Mouse (Mus musculus) T-helper 17 cell (primary cell): Measurements from ENCODE around the gene Arl16.

Source experiments
- in situ Hi-C, 2 experiments: fragments of 300-600 bp; cut with MboI, MseI; formaldehyde crosslinking; loops; 1 replicate in 1 of 2; 2 replicates in 1 of 2; pipeline ENCODE4 v1.15.1; 2025; ENCODE audit warnings: high pct_unique_total_duplicates in 2 of 2

The Arl16 gene

GRCm38 (mm10) chr11:120453306-120453705, 14.1 kb downstream of the Arl16 start, which contains the start of gene Pde6g:
Gene Pde6g, minus strand, starts transcription at chr11:120453500.
- in situ Hi-C loops, result no loop called here

- in situ Hi-C loops, result no loop called here
Observed at GRCm38 (mm10) chr11:120452246-120452645, 15.2 kb downstream of the Arl16 start.

- in situ Hi-C loops, result loop anchor here in 1 of 2 experiments (10.0 kb wide), 1 partner anchor 642 kb away; no protein-coding TSS in a partner anchor
Observed at GRCm38 (mm10) chr11:120447179-120447578, 20.2 kb downstream of the Arl16 start.

GRCm38 (mm10) chr11:120445475-120445874, 21.9 kb downstream of the Arl16 start:
- in situ Hi-C loops, result loop anchor here in 1 of 2 experiments (10.0 kb wide), 1 partner anchor 641 kb away; no protein-coding TSS in a partner anchor

GRCm38 (mm10) chr11:120444106-120444505, 23.3 kb downstream of the Arl16 start:
- in situ Hi-C loops, result loop anchor here in 1 of 2 experiments (10.0 kb wide), 1 partner anchor 639 kb away; no protein-coding TSS in a partner anchor

GRCm38 (mm10) chr11:120442765-120443280, 24.6 kb downstream of the Arl16 start:
- in situ Hi-C loops, result loop anchor here in 1 of 2 experiments (10.0 kb wide), 1 partner anchor 638 kb away; no protein-coding TSS in a partner anchor

GRCm38 (mm10) chr11:120442344-120442743, 25.1 kb downstream of the Arl16 start, which contains the start of gene Tspan10:
Gene Tspan10, plus strand, starts transcription at chr11:120442644.
- in situ Hi-C loops, result loop anchor here in 1 of 2 experiments (10.0 kb wide), 1 partner anchor 638 kb away; no protein-coding TSS in a partner anchor

- in situ Hi-C loops, result no loop called here
Observed at GRCm38 (mm10) chr11:120437857-120438385, 29.5 kb downstream of the Arl16 start.

GRCm38 (mm10) chr11:120437152-120437856, 30.1 kb downstream of the Arl16 start, which contains the start of gene Nploc4:
Gene Nploc4, minus strand, starts transcription at chr11:120437708.
- in situ Hi-C loops, result no loop called here

GRCm38 (mm10) chr11:120426727-120427126, 40.7 kb downstream of the Arl16 start:
- in situ Hi-C loops, result no loop called here

GRCm38 (mm10) chr11:120423569-120424295, 43.7 kb downstream of the Arl16 start:
- in situ Hi-C loops, result no loop called here

- in situ Hi-C loops, result no loop called here
Observed at GRCm38 (mm10) chr11:120422651-120423568, 44.5 kb downstream of the Arl16 start.

- in situ Hi-C loops, result no loop called here
Observed at GRCm38 (mm10) chr11:120418592-120418991, 48.8 kb downstream of the Arl16 start.

GRCm38 (mm10) chr11:120417852-120418251, 49.6 kb downstream of the Arl16 start:
- in situ Hi-C loops, result no loop called here
